In genomic region chr12:17718146-17718545, GRCm38 (mm10) we compare ENCODE assay signal across 26 mouse cellular contexts. TPM values are rescaled to one million over a fixed set of nuclear protein-coding genes. Genes with fewer than 3 reads are reported as not detected.
A peak's percentile ranks its signal among the peaks of the same experiment; 100 is the strongest.
DNase-seq lines count a peak whose midpoint lies in the region; ATAC-seq and TF ChIP-seq lines count a peak whose summit lies in the region.
"Had no signal": no experiment of that assay in that cellular context is flagged by ENCODE, and none has a peak within 500 bp of the region (broad histone marks: within the 10 kb centered on the region; RNA-seq: fewer than 3 reads in every experiment).

No protein-coding gene starts in this region.

- no peaks in the 10 kb centered on the region for H3K27me3 ChIP-seq in kidney, adult 2 months (replicated peaks; ENCODE audit: control insufficient read depth, insufficient read depth, low read length)
- no peaks in the 10 kb centered on the region for H3K27me3 ChIP-seq in kidney, embryonic 14.5 days (ENCODE audit: control insufficient read depth, insufficient read depth, low read length)
- H3K27me3 ChIP-seq in kidney, embryonic 15.5 days: no peaks in the 10 kb centered on the region
- H3K27me3 ChIP-seq: embryonic facial prominence, embryonic 12.5 days; embryonic facial prominence, embryonic 15.5 days; heart, embryonic 13.5 days had no signal

- H3K4me3 ChIP-seq in kidney, adult 2 months (ENCODE audit: insufficient read depth, low read depth, low read length): no peak overlapping the region
- no peak overlapping the region for H3K4me3 ChIP-seq in kidney, embryonic 14.5 days (ENCODE audit: low read length)
- no peak overlapping the region for H3K4me3 ChIP-seq in kidney, embryonic 15.5 days (replicated peaks)
- H3K4me3 ChIP-seq: embryonic facial prominence, embryonic 12.5 days; embryonic facial prominence, embryonic 15.5 days; heart, adult 2 months; heart, embryonic 10.5 days; heart, embryonic 13.5 days had no signal

- H3K36me3 ChIP-seq in kidney, adult 2 months (ENCODE audit: control insufficient read depth, insufficient read depth, low read length): no peaks in the 10 kb centered on the region
- H3K36me3 ChIP-seq in kidney, embryonic 14.5 days (ENCODE audit: control insufficient read depth, insufficient read depth, low read length): no peaks in the 10 kb centered on the region
- H3K36me3 ChIP-seq in kidney, embryonic 15.5 days: no peaks in the 10 kb centered on the region
- H3K36me3 ChIP-seq: embryonic facial prominence, embryonic 12.5 days; embryonic facial prominence, embryonic 15.5 days; heart, embryonic 10.5 days; heart, embryonic 13.5 days had no signal

- peak; percentile 63 for DNase-seq in kidney, adult 2 months
- no peak for DNase-seq in kidney, postnatal 4 days
- peak; percentile 24 for DNase-seq in kidney, postnatal 10 days
- DNase-seq in gastrocnemius, postnatal 36 days: no peak
- DNase-seq: adrenal gland, adult 2 months; adrenal gland, postnatal 14 days; cerebellum, adult 11 months; cerebellum, adult 2 months; cerebellum, adult 9-11 months; cerebellum, postnatal 25 days; forebrain, postnatal 0 days; gastrocnemius, postnatal 10 days; heart, adult 2 months; heart, postnatal 14 days; heart, postnatal 4 days had no signal

- no peak overlapping the region for H3K27ac ChIP-seq in kidney, adult 2 months (ENCODE audit: insufficient read depth, low read depth, low read length)
- H3K27ac ChIP-seq in kidney, embryonic 14.5 days (ENCODE audit: low read depth, low read length): no peak overlapping the region
- H3K27ac ChIP-seq in kidney, embryonic 15.5 days: no peak overlapping the region
- H3K27ac ChIP-seq: embryonic facial prominence, embryonic 12.5 days; embryonic facial prominence, embryonic 15.5 days; heart, adult 2 months; heart, embryonic 10.5 days; heart, embryonic 13.5 days; hindbrain, embryonic 14.5 days; hindbrain, postnatal 0 days had no signal

- WGBS in kidney, adult 2 months: 37% methylated on average over 6 of the region's 6 CpGs
- 27% methylated on average over 6 of the region's 6 CpGs for WGBS in kidney, embryonic 14.5 days
- 44% methylated on average over 6 of the region's 6 CpGs for WGBS in kidney, embryonic 15.5 days

- no peak for TF ChIP-seq CTCF in kidney, adult 2 months (conservative IDR thresholded peaks at IDR 0.05; ENCODE audit: insufficient read depth, insufficient read length, low read depth, low read length)

- H3K4me1 ChIP-seq in kidney, adult 2 months (ENCODE audit: control insufficient read depth, insufficient read depth, low read length): peaks cover 13% of the 10 kb centered on the region; the same call in 1 of the 2 replicates
- no peaks in the 10 kb centered on the region for H3K4me1 ChIP-seq in kidney, embryonic 14.5 days (ENCODE audit: control insufficient read depth, insufficient read depth, low read length)
- peaks cover 9% of the 10 kb centered on the region for H3K4me1 ChIP-seq in kidney, embryonic 15.5 days

- no peak for TF ChIP-seq POLR2A in kidney, adult 2 months (IDR thresholded peaks at IDR 0.05; ENCODE audit: low read depth, low read length)

- no peaks in the 10 kb centered on the region for H3K9me3 ChIP-seq in kidney, embryonic 14.5 days (ENCODE audit: control insufficient read depth, low read length)
- H3K9me3 ChIP-seq in kidney, embryonic 15.5 days (replicated peaks): no peaks in the 10 kb centered on the region
- H3K9me3 ChIP-seq: embryonic facial prominence, embryonic 12.5 days; embryonic facial prominence, embryonic 15.5 days; heart, embryonic 10.5 days; heart, embryonic 13.5 days had no signal

- no peak overlapping the region for H3K4me2 ChIP-seq in kidney, embryonic 14.5 days (replicated peaks; ENCODE audit: low read depth, low read length)
- no peak overlapping the region for H3K4me2 ChIP-seq in kidney, embryonic 15.5 days
- H3K4me2 ChIP-seq: embryonic facial prominence, embryonic 12.5 days; embryonic facial prominence, embryonic 15.5 days; heart, embryonic 13.5 days; hindbrain, embryonic 14.5 days had no signal

- H3K9ac ChIP-seq in kidney, embryonic 14.5 days (ENCODE audit: low read depth, low read length): no peak overlapping the region
- H3K9ac ChIP-seq in kidney, embryonic 15.5 days: no peak overlapping the region
- H3K9ac ChIP-seq: embryonic facial prominence, embryonic 12.5 days; embryonic facial prominence, embryonic 15.5 days; forebrain, postnatal 0 days; heart, embryonic 13.5 days; hindbrain, embryonic 14.5 days had no signal

- intact Hi-C loops in gastrocnemius, postnatal 36 days (cut with DNase I): no loop called here

- peak; percentile 63; the same call in 1 of the 2 replicates for ATAC-seq in kidney, embryonic 14.5 days (ENCODE audit: low FRiP score, low TSS enrichment)
- ATAC-seq in kidney, embryonic 15.5 days (replicated peaks; ENCODE audit: low FRiP score): peak; percentile 66; the same call in 1 of the 2 replicates
- ATAC-seq in granulocyte monocyte progenitor cell, adult 5-6 weeks (replicated peaks; ENCODE audit: poor library complexity, severe bottlenecking): no peak
- ATAC-seq: CD4-positive, CD25-positive, alpha-beta regulatory T cell, adult 4 months; forebrain, embryonic 14.5 days; forebrain, postnatal 0 days; hindbrain, postnatal 0 days had no signal

RNA-seq across cellular contexts. Expression of gene Hpcal1, which starts 27.5 kb away (rescaled TPM):
- 128 and 144 TPM in 2 replicates for polyA plus RNA-seq in kidney, adult 2 months (2012; rRNA removed)
- 44.8 and 58.1 TPM in 2 replicates for polyA plus RNA-seq in kidney, embryonic 14.5 days (2014; fragmentation: Nextera tagmentation; extraction: Ambion mirVana)
- polyA plus RNA-seq in kidney, embryonic 15.5 days (2015; fragmentation: Nextera tagmentation; extraction: Ambion mirVana): 51.4 and 55.5 TPM in 2 replicates
- total RNA-seq in gastrocnemius, postnatal 36 days (2021): 1 to 10 TPM; 6.3 to 8.1 TPM
- 58.9 and 59.4 TPM in 2 replicates for total RNA-seq in granulocyte monocyte progenitor cell, adult 5-6 weeks (2014; fragmentation: Nextera tagmentation)
- total RNA-seq in granulocyte monocyte progenitor cell, adult 5-6 weeks (2017): 19.6 and 21.7 TPM in 2 replicates

Comparison
In these comparisons a context has a peak if more than half of its experiments do, and no peak if none do; other contexts are left out.
1. DNase-seq: peak in kidney, adult 2 months (single experiment) and kidney, postnatal 10 days (single experiment); none in kidney, postnatal 4 days (0 of 2) and gastrocnemius, postnatal 36 days (0 of 2).